Mouse (Mus musculus): ENCODE measurements around the gene Ttc23.

DNA sequence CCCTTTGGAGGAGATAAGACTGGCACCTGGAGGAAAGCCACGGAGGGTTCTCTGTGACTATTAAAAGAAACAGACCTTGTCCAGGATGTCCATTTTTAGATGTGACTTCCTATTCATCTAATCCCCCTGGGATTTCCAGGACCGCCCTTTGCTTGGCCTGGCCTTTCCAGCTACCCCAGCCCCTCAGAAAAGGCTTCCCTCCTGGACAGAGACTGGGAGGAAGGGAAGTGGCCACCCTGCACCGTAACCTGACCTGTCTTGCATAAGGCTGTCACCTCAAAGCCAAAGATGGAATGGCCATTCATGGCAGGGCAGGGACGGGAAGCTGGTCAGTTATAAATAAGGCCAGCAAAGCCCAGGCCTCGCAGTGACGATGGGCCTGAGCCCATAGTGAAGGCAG is 43.8 kb downstream of the Ttc23 start:
- TF ChIP-seq CTCF (IDR thresholded peaks at IDR 0.05; ENCODE audit: low read depth, low read length) (no peak), GATA2 (IDR thresholded peaks at IDR 0.05; ENCODE audit: borderline replicate concordance, low read depth, low read length) (no peak), TAL1 (conservative IDR thresholded peaks at IDR 0.05; ENCODE audit: low read depth, low read length) (no peak)

Measured in G1E (cell line).